Mouse (Mus musculus) liver, adult 2 months (tissue): Measurements from ENCODE around the gene Actg2.

Experiments
- CTCF ChIP-seq: fragments of 200-500 bp; IDR thresholded peaks from 2 replicates; pipeline ENCODE4 v1.5.1; 2011; ENCODE audit warnings: low read depth, low read length, control low read depth
- POLR2A ChIP-seq: fragments of 200-500 bp; IDR thresholded peaks from 2 replicates; pipeline ENCODE4 v1.6.1; 2011; ENCODE audit warnings: low read length, control low read depth; ENCODE audit not compliant: insufficient read depth; ENCODE audit errors: extremely low read depth

DNA sequence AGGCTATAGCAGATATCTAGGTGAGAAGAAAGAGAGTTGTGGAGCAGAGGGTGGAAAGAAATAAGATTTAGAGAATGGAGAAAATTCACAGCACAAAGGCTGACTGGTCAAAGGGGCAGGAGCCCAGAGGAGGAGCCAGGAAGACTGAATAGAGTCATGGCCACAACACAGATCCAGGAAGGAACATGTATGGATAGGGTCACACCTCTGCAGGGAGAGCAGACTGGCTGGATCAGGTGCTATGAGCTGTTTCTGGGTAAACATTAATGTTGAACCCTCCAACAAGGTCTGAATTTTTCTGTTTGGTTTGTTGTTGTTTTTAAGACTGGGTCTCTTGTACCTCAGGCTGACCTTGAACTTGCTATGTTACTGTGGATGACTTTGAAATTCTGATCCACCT, 72.1 kb downstream of the Actg2 start:
- TF ChIP-seq CTCF (no peak), POLR2A (no peak)
